Mouse (Mus musculus) small intestine, adult 2 months (tissue): ENCODE data around the gene Cntn4.

Experiments
- CTCF ChIP-seq: fragments of 200-500 bp; IDR thresholded peaks from 2 replicates; pipeline ENCODE4 v1.5.1; 2012; ENCODE audit warnings: low read depth, mild to moderate bottlenecking, control low read depth, inconsistent platforms, low read length, moderate library complexity, mixed read lengths; ENCODE audit not compliant: insufficient replicate concordance, insufficient read length; ENCODE audit errors: extremely low read depth
- POLR2A ChIP-seq: fragments of 200-500 bp; IDR thresholded peaks from 2 replicates; pipeline ENCODE4 v1.6.1; 2012; ENCODE audit warnings: low read depth, mild to moderate bottlenecking, control low read depth, inconsistent platforms, low read length, moderate library complexity

- TF ChIP-seq CTCF (no peak), POLR2A (no peak)
Measured at GRCm38 (mm10) chr6:106431466-106431865, 754.0 kb downstream of the Cntn4 start.
